Mouse (Mus musculus): ENCODE measurements around the gene Sp9.

The Sp9 gene

GRCm38 (mm10) chr2:73314311-73314710 lies 42.6 kb downstream of the Sp9 start:
- DNase-seq: no peak

DNA sequence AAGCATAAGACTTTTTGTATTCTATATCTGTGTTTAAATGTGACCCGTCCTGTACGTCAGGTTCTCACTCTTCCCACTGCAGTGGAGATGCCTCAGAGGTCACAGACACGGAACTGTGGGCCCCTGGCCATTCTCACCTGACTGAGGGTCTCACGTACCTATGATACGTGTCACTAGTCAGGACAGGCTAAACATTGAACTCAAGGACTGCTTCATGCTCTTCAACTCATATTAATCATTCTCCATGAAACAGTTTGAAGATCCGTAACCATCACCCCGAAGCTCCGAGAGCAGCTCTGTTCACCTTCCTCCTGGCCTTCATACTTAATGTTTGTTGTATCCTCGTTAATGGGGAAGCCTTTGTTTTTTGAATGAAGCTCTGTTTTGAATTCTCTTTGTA lies 45.7 kb downstream of the Sp9 start:
- no peak for DNase-seq

DNA sequence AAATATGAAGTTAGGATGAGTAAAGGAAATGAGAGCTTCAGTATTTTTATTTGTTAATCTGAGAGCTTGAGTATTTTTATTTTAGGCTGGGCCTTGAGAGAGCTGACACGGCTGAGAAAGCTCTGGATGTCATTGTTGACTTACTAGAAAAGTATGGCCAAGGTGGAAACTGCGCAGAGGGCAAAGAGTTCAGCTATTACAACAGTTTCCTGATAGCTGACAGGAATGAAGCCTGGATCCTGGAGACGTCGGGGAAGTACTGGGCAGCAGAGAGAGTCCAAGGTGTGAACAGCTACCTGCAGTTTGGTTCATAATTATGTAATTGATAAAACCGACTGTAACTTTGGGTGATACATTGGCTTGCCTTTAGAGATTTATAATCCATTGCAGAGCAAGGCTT lies 47.5 kb downstream of the Sp9 start:
- no peak for DNase-seq

- DNase-seq: no peak
These were observed 51.3 kb downstream of the Sp9 start for GRCm38 (mm10) chr2:73322991-73323390.

DNA sequence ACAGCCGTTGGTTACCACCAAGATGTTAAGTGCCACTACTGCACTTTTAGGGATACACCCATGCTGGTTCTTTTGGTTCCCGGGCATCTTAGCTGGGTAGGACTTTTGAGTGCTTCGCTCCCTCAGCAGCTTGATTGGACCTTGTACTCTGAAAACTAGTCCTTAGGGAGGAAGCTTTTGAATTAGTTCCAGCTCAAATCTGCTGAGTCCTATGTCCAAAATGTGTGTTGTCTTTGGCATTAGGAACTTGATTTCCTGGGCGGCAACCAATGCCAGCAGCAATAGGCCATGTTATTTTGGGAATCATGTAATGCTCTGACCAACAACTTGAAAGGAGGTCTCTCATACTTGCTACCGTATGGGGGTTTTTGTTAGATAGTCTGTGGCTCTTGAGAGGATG lies 54.1 kb downstream of the Sp9 start:
- DNase-seq: no peak

Measured in right cerebral cortex, postnatal 14 days (tissue).